Mouse (Mus musculus): Measurements from ENCODE around the gene Gm7849.
"Not testable (repeated sequence)": the region's sequence is repeated elsewhere in the genome, so short reads cannot be mapped to it uniquely, and the experiment has no call there.

The Gm7849 gene

DNA sequence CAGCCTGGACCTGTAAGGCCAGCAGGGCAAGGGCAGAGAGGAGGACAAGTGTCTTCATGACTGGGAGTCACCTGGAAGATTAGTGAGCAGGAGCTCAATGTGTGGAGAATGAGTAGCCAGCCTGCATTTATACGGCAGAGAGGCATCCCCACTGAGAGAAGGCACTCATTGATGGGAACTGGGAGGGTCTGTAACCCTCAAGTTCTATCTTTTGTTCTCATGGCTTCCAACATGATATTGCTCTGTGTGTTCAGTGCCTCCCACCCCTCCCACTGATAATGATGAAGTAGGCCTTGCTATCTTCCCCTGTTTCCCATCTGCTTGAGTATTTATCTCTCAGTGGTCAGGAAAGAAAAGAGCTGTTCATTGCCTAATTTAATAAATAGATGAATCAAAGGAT is at the start of gene Gm7849:
Gm7849 (minus strand) TSS at position 101 of the 400 bp plus-strand sequence.
- not testable (repeated sequence) for DNase-seq (ENCODE audit: low spot score)

- DNase-seq (ENCODE audit: low spot score), result not testable (repeated sequence)
Measured at GRCm38 (mm10) chr8:21427111-21427510, 29.2 kb downstream of the Gm7849 start, which contains the start of gene Defa36. TSS of gene Defa36 (plus strand) at chr8:21427411.
